Mouse (Mus musculus): ENCODE results near the gene Lama2. TPM values are rescaled to one million over a fixed set of nuclear protein-coding genes. Genes with fewer than 3 reads are reported as not detected.

Lama2 gene
- polyA plus RNA-seq, 1 experiment from 2014 or later, result 6.7 TPM

DNA sequence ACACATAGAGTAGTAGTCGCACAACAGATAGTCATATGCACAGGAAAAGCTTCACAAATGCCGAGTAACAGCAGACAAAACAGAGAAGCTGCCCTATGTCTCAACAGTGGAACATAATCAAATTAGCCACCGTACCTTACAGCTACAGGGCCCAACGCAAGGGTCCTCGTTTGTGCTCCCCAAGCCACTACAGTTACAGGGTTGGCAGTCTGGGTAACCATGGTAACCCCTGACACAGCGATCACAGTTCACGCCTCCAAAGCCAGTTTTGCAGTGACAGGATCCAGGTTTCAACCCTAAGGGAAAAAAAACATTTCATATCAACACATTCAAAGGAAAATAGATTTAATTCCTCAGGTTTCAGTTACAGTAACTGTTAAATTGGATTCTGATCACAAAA lies 275.3 kb downstream of the Lama2 start:
- no peak for ATAC-seq
- H3K36me3 ChIP-seq, result no peaks in the 10 kb centered on the region
- H3K27me3 ChIP-seq (replicated peaks), result no peaks in the 10 kb centered on the region
- no peaks in the 10 kb centered on the region for H3K9me3 ChIP-seq
- no peaks in the 10 kb centered on the region for H3K4me1 ChIP-seq (replicated peaks)
- H3K9ac ChIP-seq, result no peak overlapping the region
- H3K4me3 ChIP-seq (replicated peaks), result no peak overlapping the region
- 52% methylated on average over 7 of the region's 7 CpGs for WGBS
- H3K27ac ChIP-seq, result no peak overlapping the region
- H3K4me2 ChIP-seq (replicated peaks), result no peak overlapping the region

DNA sequence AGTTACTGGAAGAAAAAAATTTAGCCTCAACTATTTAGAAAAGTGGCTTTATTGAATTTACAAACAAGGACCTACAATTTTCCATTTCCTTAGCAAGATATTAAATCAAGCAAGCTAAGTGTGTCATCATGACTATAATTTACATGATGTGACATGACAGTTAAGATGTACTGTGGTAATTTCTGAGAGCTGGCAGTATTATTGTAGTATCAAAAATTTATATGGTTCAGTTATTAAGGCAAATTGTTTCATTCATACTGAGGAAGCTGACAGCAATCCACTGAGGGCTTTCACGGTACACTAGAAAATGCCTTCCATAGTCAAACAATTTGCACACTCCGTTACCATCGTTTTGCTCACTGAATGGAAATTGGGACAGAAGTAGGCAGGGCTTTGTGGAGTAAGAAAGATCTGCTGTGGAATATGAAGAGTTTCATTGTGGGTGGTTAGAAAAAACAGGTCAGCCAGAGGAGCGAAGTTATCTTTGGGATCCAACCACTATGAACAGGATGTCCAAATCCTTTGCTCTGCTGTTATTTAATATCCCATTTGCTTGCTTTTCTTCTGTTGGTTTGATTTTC lies 297.1 kb downstream of the Lama2 start:
- Histone ChIP-seq H3K4me3 (replicated peaks) (no peak overlapping the region), H3K9ac (no peak overlapping the region), H3K4me2 (replicated peaks) (no peak overlapping the region), H3K36me3 (no peaks in the 10 kb centered on the region), H3K4me1 (replicated peaks) (no peaks in the 10 kb centered on the region), H3K27me3 (replicated peaks) (no peaks in the 10 kb centered on the region), H3K27ac (no peak overlapping the region), H3K9me3 (no peaks in the 10 kb centered on the region)
- 80% methylated on average over 4 of the region's 4 CpGs for WGBS
- no peak for ATAC-seq

DNA sequence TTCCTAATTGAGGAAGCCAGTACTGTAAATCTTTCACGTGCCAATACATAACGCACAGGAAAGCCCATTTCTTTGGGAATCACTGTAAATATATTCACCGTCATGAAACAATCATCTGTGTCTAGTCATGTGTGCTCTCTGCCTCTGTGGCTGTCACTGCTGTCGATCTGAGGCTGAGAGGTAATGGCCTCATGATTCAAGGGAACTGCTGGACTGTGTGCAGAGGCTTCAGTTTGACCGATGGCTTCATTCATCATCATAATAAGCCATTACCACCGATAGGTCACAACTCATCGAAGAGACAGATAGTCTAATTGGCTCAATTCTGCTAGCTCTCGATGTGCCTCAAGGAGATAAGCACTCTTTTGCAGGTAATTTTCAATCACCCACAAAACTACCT lies 312.1 kb downstream of the Lama2 start:
- H3K36me3 ChIP-seq, result no peaks in the 10 kb centered on the region
- H3K4me2 ChIP-seq (replicated peaks), result no peak overlapping the region
- no peak overlapping the region for H3K27ac ChIP-seq
- H3K4me1 ChIP-seq (replicated peaks), result no peaks in the 10 kb centered on the region
- ATAC-seq, result no peak
- H3K4me3 ChIP-seq (replicated peaks), result no peak overlapping the region
- no peak overlapping the region for H3K9ac ChIP-seq
- H3K27me3 ChIP-seq (replicated peaks), result no peaks in the 10 kb centered on the region
- 77% methylated on average over 8 of the region's 8 CpGs for WGBS
- no peaks in the 10 kb centered on the region for H3K9me3 ChIP-seq

DNA sequence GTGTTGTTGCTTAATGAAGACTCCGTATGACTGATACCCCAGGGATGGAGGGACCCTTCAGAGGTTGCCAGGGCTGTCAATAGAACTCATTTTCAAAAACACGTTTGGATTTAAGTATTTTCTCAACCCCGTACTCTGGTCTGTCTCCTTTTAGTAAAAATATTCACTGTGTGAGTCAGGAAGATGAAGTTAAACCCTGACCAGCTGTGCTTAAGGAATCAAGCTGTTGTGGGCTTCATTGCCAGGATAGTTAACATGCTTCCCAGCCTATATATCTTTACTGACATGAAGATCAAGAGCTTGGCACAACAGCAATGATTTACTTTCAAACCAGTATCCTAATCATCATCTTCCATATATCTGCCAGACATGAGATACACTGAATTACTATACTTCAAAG lies 314.3 kb downstream of the Lama2 start:
- H3K36me3 ChIP-seq, result no peaks in the 10 kb centered on the region
- no peak overlapping the region for H3K9ac ChIP-seq
- ATAC-seq, result no peak
- H3K27ac ChIP-seq, result no peak overlapping the region
- no peaks in the 10 kb centered on the region for H3K9me3 ChIP-seq
- H3K4me2 ChIP-seq (replicated peaks), result no peak overlapping the region
- no peak overlapping the region for H3K4me3 ChIP-seq (replicated peaks)
- no peaks in the 10 kb centered on the region for H3K27me3 ChIP-seq (replicated peaks)
- 59% methylated on average over 3 of the region's 3 CpGs for WGBS
- no peaks in the 10 kb centered on the region for H3K4me1 ChIP-seq (replicated peaks)

DNA sequence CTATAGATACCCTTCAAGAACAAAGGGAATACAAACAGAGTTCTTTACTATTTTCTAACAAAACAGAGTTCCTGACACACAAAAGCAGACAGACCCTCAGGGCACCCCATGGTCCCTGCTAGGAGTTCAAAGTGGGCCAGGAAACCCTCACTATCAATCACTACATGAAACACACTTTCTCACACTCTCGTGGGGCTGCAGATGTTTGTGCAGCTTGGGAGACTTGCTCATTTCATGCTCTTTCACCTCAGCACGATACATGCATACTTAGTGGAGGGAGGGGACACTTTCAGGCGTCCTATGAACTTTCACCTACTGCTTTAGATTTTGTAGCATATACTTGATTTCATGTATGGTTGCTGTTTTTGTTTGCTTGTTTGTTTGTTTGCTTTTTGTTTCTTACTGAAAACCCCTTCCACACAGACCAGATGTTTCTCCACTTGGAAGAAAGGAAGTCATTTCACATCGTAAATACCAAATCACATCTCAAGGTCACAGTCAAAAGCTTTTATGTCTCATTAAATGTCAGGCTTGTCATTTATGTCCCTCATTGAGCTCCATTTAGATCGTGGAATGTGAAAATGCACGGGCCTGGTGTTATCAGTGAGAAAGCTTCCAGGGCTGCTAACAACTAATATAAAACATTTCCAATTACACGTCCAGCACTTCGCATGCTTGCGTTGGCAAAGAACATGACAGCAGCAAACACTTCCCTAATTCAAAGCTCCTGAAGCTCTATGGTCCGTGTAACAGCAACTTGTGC lies 334.3 kb downstream of the Lama2 start:
- Histone ChIP-seq H3K4me3 (replicated peaks) (no peak overlapping the region), H3K27ac (no peak overlapping the region), H3K4me1 (replicated peaks) (no peaks in the 10 kb centered on the region), H3K27me3 (replicated peaks) (no peaks in the 10 kb centered on the region), H3K36me3 (no peaks in the 10 kb centered on the region), H3K9me3 (no peaks in the 10 kb centered on the region), H3K9ac (no peak overlapping the region), H3K4me2 (replicated peaks) (no peak overlapping the region)
- ATAC-seq, result no peak
- WGBS, result 43% methylated on average over 10 of the region's 10 CpGs

DNA sequence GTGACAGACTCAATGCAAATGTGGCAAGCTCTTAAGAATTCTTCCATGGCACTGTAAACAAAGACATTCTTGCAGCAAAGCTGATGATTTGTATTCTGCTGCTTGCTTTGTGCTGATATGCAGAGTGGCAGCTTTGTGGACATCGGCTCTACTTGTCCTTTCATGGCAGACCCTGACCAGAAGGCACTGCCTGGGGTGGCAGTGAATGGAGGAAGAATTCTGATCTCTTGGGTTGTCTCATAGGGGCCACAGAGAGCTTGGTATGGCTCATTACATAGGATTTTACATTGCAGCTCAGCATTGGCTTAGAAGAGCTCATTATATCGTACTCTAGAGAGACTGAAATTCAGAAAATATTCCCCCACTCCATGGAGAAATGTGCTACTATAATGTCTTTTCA lies 352.1 kb downstream of the Lama2 start:
- H3K9ac ChIP-seq, result no peak overlapping the region
- no peaks in the 10 kb centered on the region for H3K4me1 ChIP-seq (replicated peaks)
- no peaks in the 10 kb centered on the region for H3K27me3 ChIP-seq (replicated peaks)
- no peaks in the 10 kb centered on the region for H3K36me3 ChIP-seq
- no peak overlapping the region for H3K27ac ChIP-seq
- 74% methylated on average over 2 of the region's 2 CpGs for WGBS
- no peak overlapping the region for H3K4me2 ChIP-seq (replicated peaks)
- ATAC-seq, result no peak
- H3K9me3 ChIP-seq, result no peaks in the 10 kb centered on the region
- H3K4me3 ChIP-seq (replicated peaks), result no peak overlapping the region

DNA sequence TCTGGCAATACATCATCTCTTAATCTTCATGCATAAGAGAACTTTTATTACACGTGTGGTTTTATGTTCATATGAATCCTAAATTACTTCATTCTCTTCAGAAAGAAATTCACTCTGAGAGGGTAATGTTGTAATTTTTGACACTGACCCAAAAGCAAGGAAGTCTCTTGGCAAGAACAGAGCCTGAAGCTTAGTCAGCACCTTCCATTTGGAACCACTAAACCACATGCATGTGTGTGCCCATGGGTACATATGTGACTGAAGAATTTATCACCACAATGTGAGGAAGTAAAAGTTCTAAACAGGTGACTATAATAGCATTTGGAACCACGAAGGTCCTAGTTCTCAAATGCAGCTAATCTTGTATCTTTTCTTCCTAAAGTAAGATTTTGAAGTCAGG lies 353.7 kb downstream of the Lama2 start:
- no peaks in the 10 kb centered on the region for H3K4me1 ChIP-seq (replicated peaks)
- H3K4me3 ChIP-seq (replicated peaks), result no peak overlapping the region
- no peak overlapping the region for H3K27ac ChIP-seq
- H3K27me3 ChIP-seq (replicated peaks), result no peaks in the 10 kb centered on the region
- WGBS, result 46% methylated on average over 2 of the region's 2 CpGs
- H3K4me2 ChIP-seq (replicated peaks), result no peak overlapping the region
- H3K9me3 ChIP-seq, result no peaks in the 10 kb centered on the region
- no peak overlapping the region for H3K9ac ChIP-seq
- H3K36me3 ChIP-seq, result no peaks in the 10 kb centered on the region
- no peak for ATAC-seq

DNA sequence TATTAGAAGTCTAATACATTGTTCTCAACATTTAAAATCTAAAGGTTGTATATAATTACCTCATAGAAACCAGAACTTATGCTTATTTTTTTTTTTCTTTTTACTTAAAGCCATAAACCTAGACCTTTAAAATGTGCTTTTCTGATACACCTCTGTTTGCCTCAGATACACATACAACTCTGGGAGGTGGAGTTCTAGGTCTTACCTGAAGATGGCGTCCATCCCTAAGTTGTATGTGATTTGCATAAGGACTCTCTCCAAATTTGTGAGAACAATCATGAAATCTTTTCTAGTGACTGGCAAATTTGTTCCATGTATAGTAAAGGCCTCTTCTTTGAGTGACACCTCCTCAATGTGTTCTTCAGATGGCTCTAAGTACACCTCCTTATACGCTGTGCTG lies 354.8 kb downstream of the Lama2 start:
- no peak overlapping the region for H3K4me3 ChIP-seq (replicated peaks)
- WGBS, result 63% methylated on average over 2 of the region's 2 CpGs
- H3K9ac ChIP-seq, result no peak overlapping the region
- no peak overlapping the region for H3K27ac ChIP-seq
- H3K36me3 ChIP-seq, result no peaks in the 10 kb centered on the region
- H3K4me1 ChIP-seq (replicated peaks), result no peaks in the 10 kb centered on the region
- no peaks in the 10 kb centered on the region for H3K9me3 ChIP-seq
- no peaks in the 10 kb centered on the region for H3K27me3 ChIP-seq (replicated peaks)
- H3K4me2 ChIP-seq (replicated peaks), result no peak overlapping the region
- ATAC-seq, result no peak

DNA sequence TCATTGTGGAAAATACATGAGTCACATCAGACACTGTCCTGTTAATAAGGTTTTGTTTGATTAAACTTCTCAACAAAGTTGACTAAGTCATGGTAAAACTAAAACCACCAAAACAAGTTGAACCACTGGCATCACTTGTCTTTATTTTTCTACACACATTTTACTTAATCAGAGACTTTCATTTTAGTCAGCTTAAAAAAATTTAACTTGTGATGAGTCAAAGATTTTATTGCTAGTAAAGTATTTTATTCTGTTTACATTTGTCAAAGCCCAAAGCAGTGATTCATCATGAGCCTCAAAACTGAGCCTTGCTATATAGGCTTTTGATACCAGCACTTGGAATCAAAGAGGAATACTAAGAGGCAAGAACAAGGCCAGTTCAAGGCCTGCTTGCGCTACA lies 369.8 kb downstream of the Lama2 start:
- WGBS, result 89% methylated on average over 1 of the region's 1 CpGs
- H3K4me3 ChIP-seq (replicated peaks), result no peak overlapping the region
- no peaks in the 10 kb centered on the region for H3K27me3 ChIP-seq (replicated peaks)
- no peak for ATAC-seq
- no peaks in the 10 kb centered on the region for H3K9me3 ChIP-seq
- no peaks in the 10 kb centered on the region for H3K36me3 ChIP-seq
- no peak overlapping the region for H3K9ac ChIP-seq
- H3K27ac ChIP-seq, result no peak overlapping the region
- H3K4me1 ChIP-seq (replicated peaks), result no peaks in the 10 kb centered on the region
- H3K4me2 ChIP-seq (replicated peaks), result no peak overlapping the region

DNA sequence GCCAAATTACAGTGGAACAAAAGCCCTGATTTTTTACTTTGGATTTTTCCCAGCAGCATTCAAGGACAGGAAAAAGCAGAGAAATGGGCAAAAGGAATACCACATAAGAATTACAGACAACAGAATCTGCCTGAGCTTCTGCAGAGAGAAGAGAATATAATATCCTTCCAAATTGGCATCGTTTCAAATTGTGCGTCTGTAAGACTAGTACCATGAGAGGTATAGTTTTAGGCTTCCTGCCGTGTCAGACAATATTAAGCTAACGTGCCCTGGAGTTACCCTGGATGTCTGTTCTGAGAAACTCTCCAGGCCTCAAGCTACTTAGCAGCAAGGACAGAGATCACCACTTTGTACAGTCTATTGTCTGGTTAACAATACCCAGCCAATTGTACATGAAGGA lies 384.8 kb downstream of the Lama2 start:
- Histone ChIP-seq H3K9ac (no peak overlapping the region), H3K36me3 (no peaks in the 10 kb centered on the region), H3K4me3 (replicated peaks) (no peak overlapping the region), H3K27me3 (replicated peaks) (no peaks in the 10 kb centered on the region), H3K9me3 (no peaks in the 10 kb centered on the region), H3K4me1 (replicated peaks) (no peaks in the 10 kb centered on the region), H3K27ac (no peak overlapping the region), H3K4me2 (replicated peaks) (no peak overlapping the region)
- ATAC-seq, result no peak
- WGBS, result 51% methylated on average over 4 of the region's 4 CpGs

DNA sequence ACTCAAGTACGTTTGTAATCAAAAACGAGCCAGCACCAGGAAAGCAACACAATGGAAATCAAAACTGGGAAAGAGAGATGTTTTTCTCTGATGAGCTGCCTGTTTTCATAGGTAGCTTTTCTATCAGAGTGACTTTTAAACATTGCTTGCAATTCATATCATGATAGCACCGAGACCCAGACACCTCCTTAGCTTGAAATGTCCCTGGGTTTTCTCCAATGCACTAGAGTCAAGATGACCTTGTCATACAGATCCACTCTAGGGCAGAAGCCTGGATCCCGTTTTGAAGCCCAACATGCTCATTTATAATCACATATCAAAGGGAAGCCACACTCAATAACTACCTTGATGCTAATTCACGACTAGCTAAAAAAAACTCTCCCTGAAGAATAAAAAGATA lies 386.0 kb downstream of the Lama2 start:
- Histone ChIP-seq H3K4me2 (replicated peaks) (no peak overlapping the region), H3K4me1 (replicated peaks) (no peaks in the 10 kb centered on the region), H3K4me3 (replicated peaks) (no peak overlapping the region), H3K27ac (no peak overlapping the region), H3K27me3 (replicated peaks) (no peaks in the 10 kb centered on the region), H3K9me3 (no peaks in the 10 kb centered on the region), H3K36me3 (no peaks in the 10 kb centered on the region), H3K9ac (no peak overlapping the region)
- 85% methylated on average over 5 of the region's 5 CpGs for WGBS
- ATAC-seq, result no peak

DNA sequence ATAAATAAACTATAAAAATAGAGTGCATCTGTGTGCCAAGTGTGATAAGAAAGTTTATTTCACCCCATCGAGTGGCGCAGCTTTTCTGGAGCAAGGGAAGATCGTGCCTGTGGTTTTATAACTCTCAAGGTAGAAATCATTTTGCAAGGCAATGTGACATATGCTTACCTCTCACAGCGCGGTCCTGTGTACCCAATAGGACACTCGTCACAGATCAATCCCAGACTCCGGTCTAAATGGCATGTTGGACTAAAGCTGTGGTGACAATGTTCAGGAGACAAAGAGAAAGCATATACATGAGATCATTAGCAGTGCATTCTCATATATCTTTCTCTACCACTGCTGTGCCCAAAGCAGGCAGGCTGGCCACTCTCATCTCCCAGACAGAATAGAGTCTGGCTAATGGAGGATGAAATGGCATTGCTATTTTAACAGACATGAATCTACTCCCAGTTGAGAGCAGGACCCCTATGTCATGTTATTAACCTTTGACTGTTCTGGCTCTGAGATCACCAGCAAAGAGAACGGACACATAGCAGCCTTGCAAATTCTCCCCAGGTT lies 395.7 kb downstream of the Lama2 start:
- Histone ChIP-seq H3K27ac (no peak overlapping the region), H3K4me2 (replicated peaks) (no peak overlapping the region), H3K4me1 (replicated peaks) (no peaks in the 10 kb centered on the region), H3K4me3 (replicated peaks) (no peak overlapping the region), H3K36me3 (no peaks in the 10 kb centered on the region), H3K9ac (no peak overlapping the region), H3K9me3 (no peaks in the 10 kb centered on the region), H3K27me3 (replicated peaks) (no peaks in the 10 kb centered on the region)
- 0 out of 2 replicates have a peak, but pooled peaks have one; percentile 39 for ATAC-seq
- 30% methylated on average over 8 of the region's 8 CpGs for WGBS
